Mouse (Mus musculus) forebrain, postnatal 0 days (tissue): Measurements from ENCODE around the gene Sipa1l1. TPM values are rescaled to one million over a fixed set of nuclear protein-coding genes. Genes with fewer than 3 reads are reported as not detected.

Experiments
- ATAC-seq: fragments of 200-750 bp; cut with Nextera tagmentation; 2 replicates; pipeline ENCODE4 v1.8.0; 2017; ENCODE audit warnings: mild to moderate bottlenecking, moderate library complexity
- DNase-seq: peaks from one replicate; pipeline ENCODE4 v3.0.0-alpha.2; 2015
- H3K27ac ChIP-seq: fragments of 300-500 bp; sonication (generic); 2 replicates; pipeline ENCODE4 v1.5.1; 2014; ENCODE audit warnings: low read depth, mild to moderate bottlenecking, antibody characterized with exemption, low read length, moderate library complexity, mixed read lengths
- H3K27me3 ChIP-seq: fragments of 300-500 bp; sonication (generic); 2 replicates; pipeline ENCODE4 v1.6.1; 2014; ENCODE audit warnings: mild to moderate bottlenecking, low read length, mixed read lengths; ENCODE audit not compliant: insufficient read depth
- H3K36me3 ChIP-seq: fragments of 300-500 bp; sonication (generic); 2 replicates; pipeline ENCODE4 v1.6.1; 2014; ENCODE audit warnings: mild to moderate bottlenecking, moderate library complexity; ENCODE audit not compliant: insufficient read depth
- H3K4me1 ChIP-seq: fragments of 300-500 bp; sonication (generic); 2 replicates; pipeline ENCODE4 v1.6.1; 2014; ENCODE audit warnings: antibody characterized with exemption; ENCODE audit not compliant: insufficient read depth
- H3K4me2 ChIP-seq: fragments of 300-500 bp; sonication (generic); 2 replicates; pipeline ENCODE4 v1.6.1; 2014; ENCODE audit warnings: low read depth, mild to moderate bottlenecking, moderate library complexity
- H3K4me3 ChIP-seq: fragments of 300-500 bp; sonication (generic); 2 replicates; pipeline ENCODE4 v1.5.1; 2014; ENCODE audit warnings: low read depth, low read length, mixed read lengths
- H3K9ac ChIP-seq: fragments of 300-500 bp; sonication (generic); 2 replicates; pipeline ENCODE4 v1.6.1; 2014; ENCODE audit warnings: mild to moderate bottlenecking
- H3K9me3 ChIP-seq: fragments of 300-500 bp; sonication (generic); 2 replicates; pipeline ENCODE4 v1.6.1; 2016; ENCODE audit warnings: low read length
- CTCF ChIP-seq: sonication (generic); IDR thresholded peaks from 2 replicates; pipeline ENCODE4 v1.5.1; 2016; ENCODE audit warnings: antibody characterized with exemption, control low read depth, low read depth
- WGBS: fragments of 180-500 bp; shearing (Covaris S2); extraction: QIAGEN DNeasy Blood & Tissue Kit; methylation state at CpG from one replicate; pipeline ENCODE4 v1.1.7; 2014; 5-methylcytosine and 5-hydroxymethylcytosine counted together
- polyA plus RNA-seq: library from polyadenylated mRNA; unstranded; fragments of >200 nt; fragmentation: Nextera tagmentation; extraction: Ambion mirVana; gene quantifications from 2 replicates; pipeline ENCODE4 v1.2.1, GENCODE M21; 2015
- total RNA-seq: library from RNA; depleted of rRNA; stranded (reverse); fragments of >200 nt; gene quantifications from 2 replicates; pipeline ENCODE4 v1.2.3, GENCODE M21; 2014

Sipa1l1 gene
- total and polyA plus RNA-seq, 2 experiments from 2014 or later = 13.4 to 43.1 TPM

DNA sequence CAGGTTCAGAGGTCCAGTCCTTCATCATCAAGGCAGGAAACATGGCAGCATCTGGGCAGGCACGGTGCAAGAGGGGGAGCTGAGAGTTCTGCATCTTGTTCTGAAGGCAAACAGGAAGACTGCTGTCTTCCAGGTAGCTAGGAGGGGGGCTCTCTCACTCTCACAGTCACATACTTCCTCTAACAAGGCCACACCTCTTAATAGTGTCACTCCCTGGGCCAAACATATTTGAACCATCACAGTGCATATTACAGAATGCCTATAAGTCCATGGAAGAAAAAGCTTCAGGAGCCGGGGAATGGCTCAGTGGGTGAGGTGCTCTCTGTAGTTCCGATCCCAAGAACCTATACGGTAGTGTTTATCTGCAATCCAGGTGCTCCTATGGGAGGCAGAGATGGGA is 3.5 kb upstream of the Sipa1l1 start:
- H3K27ac ChIP-seq = no peak overlapping the region
- H3K9me3 ChIP-seq = no peaks in the 10 kb centered on the region
- H3K4me1 ChIP-seq = peaks cover 7% of the 10 kb centered on the region; the same call in 1 of the 2 replicates
- no peaks in the 10 kb centered on the region for H3K36me3 ChIP-seq
- 74% methylated on average over 4 of the region's 4 CpGs for WGBS
- peak overlapping the region; percentile 48 for H3K4me2 ChIP-seq
- H3K9ac ChIP-seq = no peak overlapping the region
- DNase-seq (no peak), ATAC-seq (no peak)
- H3K4me3 ChIP-seq = no peak overlapping the region
- H3K27me3 ChIP-seq = no peaks in the 10 kb centered on the region
- TF ChIP-seq CTCF = no peak

GRCm38 (mm10) chr12:82166101-82166571 is 3.0 kb upstream of the Sipa1l1 start:
- peak overlapping the region; percentile 28; the same call in 1 of the 2 replicates for H3K9ac ChIP-seq

GRCm38 (mm10) chr12:82169571-82170431 is 681 bp downstream of the Sipa1l1 start:
- ATAC-seq = peak; percentile 63
- Histone ChIP-seq H3K27ac (peak overlapping the region; percentile 96), H3K9me3 (no peaks in the 10 kb centered on the region), H3K36me3 (no peaks in the 10 kb centered on the region), H3K27me3 (no peaks in the 10 kb centered on the region), H3K4me1 (peaks cover 16% of the 10 kb centered on the region), H3K4me2 (peak overlapping the region; percentile 90), H3K9ac (peak overlapping the region; percentile 92), H3K4me3 (peak overlapping the region; percentile 85)
- under 1% methylated on average over 82 of the region's 109 CpGs for WGBS
- TF ChIP-seq CTCF = peak; percentile 38; the same call in 1 of the 2 replicates
- peak; percentile 86 for DNase-seq

More at GRCm38 (mm10) chr12:82166101-82166571, 3.0 kb upstream of the Sipa1l1 start:
- Histone ChIP-seq H3K27ac (no peak overlapping the region), H3K4me3 (peak overlapping the region; percentile 7; the same call in 1 of the 2 replicates), H3K9me3 (no peaks in the 10 kb centered on the region), H3K4me1 (peaks cover 11% of the 10 kb centered on the region; the same call in 1 of the 2 replicates), H3K27me3 (no peaks in the 10 kb centered on the region), H3K4me2 (peak overlapping the region; percentile 48), H3K36me3 (no peaks in the 10 kb centered on the region)
- DNase-seq (peak; percentile 52), ATAC-seq (no peak)
- 10% methylated on average over 14 of the region's 14 CpGs for WGBS
- no peak for TF ChIP-seq CTCF

GRCm38 (mm10) chr12:82170461-82171279 is 1.6 kb downstream of the Sipa1l1 start:
- H3K4me3 ChIP-seq = peak overlapping the region; percentile 85
- TF ChIP-seq CTCF = no peak
- H3K27ac ChIP-seq = peak overlapping the region; percentile 96
- peaks cover 15% of the 10 kb centered on the region for H3K4me1 ChIP-seq
- H3K9ac ChIP-seq = peak overlapping the region; percentile 92
- no peaks in the 10 kb centered on the region for H3K36me3 ChIP-seq
- H3K4me2 ChIP-seq = peak overlapping the region; percentile 90
- ATAC-seq (no peak), DNase-seq (peak; percentile 43)
- no peaks in the 10 kb centered on the region for H3K27me3 ChIP-seq
- under 1% methylated on average over 29 of the region's 29 CpGs for WGBS
- no peaks in the 10 kb centered on the region for H3K9me3 ChIP-seq

DNA sequence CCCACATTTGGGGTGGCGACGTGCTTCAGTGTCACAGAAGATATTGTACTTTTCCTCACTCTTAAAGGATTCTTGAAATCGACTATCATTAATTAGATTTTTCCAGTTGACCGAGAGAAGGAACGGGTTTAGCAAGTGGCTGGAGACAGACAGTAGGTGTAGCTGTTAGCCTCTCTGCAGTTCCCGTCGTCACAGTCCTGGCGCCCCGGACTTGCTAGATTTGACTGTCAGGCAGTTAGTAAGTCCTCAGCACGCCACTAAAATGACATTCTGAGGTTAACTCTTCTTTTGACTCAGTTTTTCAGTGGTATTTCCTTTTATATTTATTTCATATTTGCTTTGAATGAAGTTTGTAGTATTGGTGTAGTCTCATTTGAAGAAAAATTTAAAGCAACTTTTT is 2.5 kb downstream of the Sipa1l1 start:
- WGBS = 14% methylated on average over 10 of the region's 10 CpGs
- peak; percentile 43 for DNase-seq
- H3K9ac ChIP-seq = peak overlapping the region; percentile 92; the same call in 1 of the 2 replicates
- H3K27me3 ChIP-seq = no peaks in the 10 kb centered on the region
- no peaks in the 10 kb centered on the region for H3K36me3 ChIP-seq
- no peak overlapping the region for H3K27ac ChIP-seq
- peak; percentile 60 for TF ChIP-seq CTCF
- no peak for ATAC-seq
- peaks cover 13% of the 10 kb centered on the region for H3K4me1 ChIP-seq
- H3K9me3 ChIP-seq = no peaks in the 10 kb centered on the region
- peak overlapping the region; percentile 85 for H3K4me3 ChIP-seq
- peak overlapping the region; percentile 90 for H3K4me2 ChIP-seq

GRCm38 (mm10) chr12:82173623-82174022 is 4.5 kb downstream of the Sipa1l1 start:
- H3K9me3 ChIP-seq = no peaks in the 10 kb centered on the region
- H3K4me3 ChIP-seq = no peak overlapping the region
- no peak overlapping the region for H3K9ac ChIP-seq
- no peak overlapping the region for H3K27ac ChIP-seq
- H3K4me2 ChIP-seq = no peak overlapping the region
- ATAC-seq = no peak
- TF ChIP-seq CTCF = no peak
- no peak for DNase-seq
- H3K36me3 ChIP-seq = no peaks in the 10 kb centered on the region
- H3K27me3 ChIP-seq = no peaks in the 10 kb centered on the region
- H3K4me1 ChIP-seq = peaks cover 10% of the 10 kb centered on the region
- WGBS = 93% methylated on average over 1 of the region's 1 CpGs
